Mouse (Mus musculus): ENCODE results near the gene Ube2d2b. TPM values are rescaled to one million over a fixed set of nuclear protein-coding genes. Genes with fewer than 3 reads are reported as not detected.

Ube2d2b gene
- polyA plus RNA-seq (2017; shearing (Covaris generic)) = not detected

GRCm38 (mm10) chr5:107829998-107830560 lies at the start of gene Ube2d2b:
TSS of gene Ube2d2b (plus strand) at chr5:107830099.

GRCm38 (mm10) chr5:107874561-107875260 lies 44.8 kb downstream of the Ube2d2b start, which contains the start of gene Evi5:
TSS of gene Evi5 (minus strand) at chr5:107875107.

Other genes with a start within 250 kb of the Ube2d2b start
- gene Rpap2, start 232.7 kb upstream of the Ube2d2b start, polyA plus RNA-seq (2017; shearing (Covaris generic)) = 39.3 TPM
- gene Glmn, start 232.2 kb upstream of the Ube2d2b start, polyA plus RNA-seq (2017; shearing (Covaris generic)) = 24.5 TPM
- 2.1 TPM for gene Gfi1, start 104.1 kb upstream of the Ube2d2b start, polyA plus RNA-seq (2017; shearing (Covaris generic))
- 0.57 TPM for gene Evi5, start 45.0 kb downstream of the Ube2d2b start, polyA plus RNA-seq (2017; shearing (Covaris generic))
- 34.0 TPM for gene Rpl5, start 70.4 kb downstream of the Ube2d2b start, polyA plus RNA-seq (2017; shearing (Covaris generic))
- gene Fam69a, start 157.0 kb downstream of the Ube2d2b start, polyA plus RNA-seq (2017; shearing (Covaris generic)) = 79.2 TPM
- gene Mtf2, start 235.6 kb downstream of the Ube2d2b start, polyA plus RNA-seq (2017; shearing (Covaris generic)) = 111 TPM

All from CD4-positive, CD25-positive, alpha-beta regulatory T cell, adult 9 weeks (primary cell).